Mouse (Mus musculus) thymus, adult 18-20 months (tissue): Measurements from ENCODE around the gene Gadd45gip1.

Experiments used
- DNase-seq, 2 experiments: peaks; one replicate each; pipeline ENCODE4 v3.0.0; 2022; ENCODE audit warnings: mixed read lengths in 2 of 2

The Gadd45gip1 gene

DNA sequence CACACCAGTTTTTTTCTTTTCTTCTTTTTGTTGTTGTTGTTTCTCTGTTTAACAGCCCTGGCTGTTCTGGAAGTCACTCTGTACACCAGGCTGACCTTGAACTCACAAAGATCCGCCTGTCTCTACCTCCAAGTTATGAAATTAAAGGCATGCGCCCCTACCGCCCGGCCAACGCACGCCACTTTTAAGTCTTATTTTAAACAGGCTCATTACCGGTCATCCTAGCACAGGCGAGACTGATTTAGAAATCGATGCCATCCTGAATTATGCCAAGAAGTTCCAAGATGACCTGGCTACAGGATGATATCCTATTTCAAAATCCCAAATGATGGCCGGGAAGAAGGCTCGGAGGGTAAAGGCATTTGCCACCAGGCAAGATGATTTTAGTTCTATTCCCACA is at the start of gene Gadd45gip1:
Gene Gadd45gip1, plus strand, starts transcription at position 33 of the 400 bp plus-strand sequence.
- peak; percentile 20 to 34 for DNase-seq

DNA sequence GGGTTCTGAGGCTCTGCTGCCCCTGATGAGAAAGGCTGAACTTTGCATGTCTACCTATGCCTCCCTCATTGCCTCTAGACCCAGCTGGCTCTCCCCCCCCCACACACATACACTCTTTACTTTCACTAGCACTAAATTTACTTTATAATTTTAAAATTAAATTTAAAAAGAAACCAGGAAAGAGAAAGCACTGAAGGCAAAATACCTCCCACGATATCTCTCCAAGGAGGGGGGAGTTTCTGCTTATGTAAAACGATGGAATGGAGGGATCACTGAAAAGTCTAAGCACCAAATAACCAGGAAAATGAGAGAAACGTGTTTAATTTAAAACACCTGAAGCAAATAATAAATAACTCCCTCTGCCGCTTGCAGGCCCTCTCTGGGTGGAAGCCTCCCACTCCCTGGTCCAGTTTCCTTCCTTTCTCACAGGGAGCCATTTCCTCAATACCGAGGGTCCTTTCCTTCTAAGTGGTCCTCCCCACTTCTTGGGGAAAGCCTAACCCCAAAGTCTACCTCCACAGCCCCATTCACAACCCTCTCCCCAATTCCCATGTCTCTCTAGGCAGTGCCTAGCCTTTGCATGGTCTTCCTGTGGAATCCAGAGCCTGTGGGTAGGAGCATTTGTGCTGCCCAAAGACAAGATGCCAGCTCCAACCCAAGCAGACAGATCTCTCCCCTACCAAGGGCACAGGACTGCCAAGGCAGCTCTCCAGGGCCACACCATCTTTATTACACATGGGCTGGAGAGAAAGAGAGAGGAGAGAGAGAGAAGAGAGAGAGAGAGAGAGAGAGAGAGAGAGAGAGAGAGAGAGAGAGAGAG is 49.4 kb upstream of the Gadd45gip1 start:
- no peak for DNase-seq

GRCm38 (mm10) chr8:84782680-84783079 is 48.6 kb upstream of the Gadd45gip1 start:
- DNase-seq, result no peak

DNA sequence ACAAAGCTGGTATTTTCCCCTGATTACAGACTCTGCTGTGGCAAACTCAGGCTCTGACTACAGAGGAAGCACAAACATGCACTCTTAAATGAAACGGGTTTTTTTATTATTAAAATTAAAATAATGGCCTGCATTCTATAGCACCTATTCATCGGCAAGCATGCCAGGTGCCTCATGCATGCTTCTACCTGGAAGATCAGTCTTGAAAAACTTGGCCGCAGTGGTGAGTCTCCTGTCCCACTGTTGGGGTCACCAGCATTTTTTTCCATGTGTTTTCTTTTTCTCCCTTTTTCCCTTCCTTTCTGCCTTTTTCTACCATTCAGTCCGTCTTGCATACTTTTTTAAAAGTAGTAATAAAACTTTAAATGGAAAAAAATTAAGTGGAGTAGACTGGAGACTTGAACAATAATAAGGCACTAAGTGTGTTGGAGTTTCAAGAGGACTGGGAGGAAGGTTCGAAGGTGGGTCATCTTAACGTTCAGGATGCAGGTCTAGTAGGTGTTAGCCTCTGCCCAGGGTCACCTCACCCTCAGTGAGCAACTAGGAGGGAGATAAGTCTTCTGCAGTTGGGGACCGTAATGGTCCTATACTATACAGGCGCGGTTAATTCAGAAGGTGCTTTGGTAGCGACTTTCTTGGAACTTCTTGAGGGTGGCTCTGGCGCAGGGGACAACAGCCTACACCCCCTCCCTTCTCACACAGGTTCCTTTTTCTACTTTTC is 48.0 kb upstream of the Gadd45gip1 start:
- no peak for DNase-seq

DNA sequence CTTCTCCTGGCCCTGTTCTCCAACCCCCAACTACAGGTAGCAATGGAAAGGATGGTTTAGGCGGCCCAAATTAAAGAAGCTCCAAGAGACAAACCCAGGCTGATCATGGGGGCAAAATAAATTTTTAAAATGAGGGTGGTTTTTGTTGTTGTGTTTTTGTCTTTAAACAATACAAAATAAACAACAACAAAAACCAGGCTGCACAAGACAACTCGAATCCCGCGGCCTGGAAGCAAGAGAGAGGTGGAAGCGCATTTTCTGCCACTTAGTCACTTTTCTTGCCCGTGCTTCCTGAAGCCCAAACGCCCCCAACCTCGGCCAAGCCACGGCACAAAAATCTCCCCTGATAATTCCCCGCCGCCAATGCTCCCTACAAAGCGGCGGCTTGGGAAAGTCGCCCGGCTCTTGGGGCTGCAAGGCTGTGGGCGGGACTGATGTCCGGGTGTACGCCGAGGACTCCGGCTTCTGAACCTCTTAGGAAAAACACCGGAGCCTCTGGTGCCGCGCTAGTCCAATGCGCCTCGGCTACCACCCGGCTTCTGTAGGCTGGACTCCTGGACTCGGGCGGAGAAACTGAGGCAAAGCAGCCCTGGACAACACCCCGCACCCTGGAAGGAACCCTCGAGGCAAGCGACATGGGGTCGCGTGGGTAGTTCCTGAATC is 47.3 kb upstream of the Gadd45gip1 start:
- no peak for DNase-seq

- DNase-seq, result no peak
Observed at GRCm38 (mm10) chr8:84784681-84785505, 46.4 kb upstream of the Gadd45gip1 start.

GRCm38 (mm10) chr8:84785506-84785755 is 45.9 kb upstream of the Gadd45gip1 start:
- DNase-seq, result no peak

GRCm38 (mm10) chr8:84785756-84786677 is 45.3 kb upstream of the Gadd45gip1 start:
- no peak for DNase-seq

- DNase-seq, result no peak
Observed at GRCm38 (mm10) chr8:84786801-84787467, 44.4 kb upstream of the Gadd45gip1 start.

DNA sequence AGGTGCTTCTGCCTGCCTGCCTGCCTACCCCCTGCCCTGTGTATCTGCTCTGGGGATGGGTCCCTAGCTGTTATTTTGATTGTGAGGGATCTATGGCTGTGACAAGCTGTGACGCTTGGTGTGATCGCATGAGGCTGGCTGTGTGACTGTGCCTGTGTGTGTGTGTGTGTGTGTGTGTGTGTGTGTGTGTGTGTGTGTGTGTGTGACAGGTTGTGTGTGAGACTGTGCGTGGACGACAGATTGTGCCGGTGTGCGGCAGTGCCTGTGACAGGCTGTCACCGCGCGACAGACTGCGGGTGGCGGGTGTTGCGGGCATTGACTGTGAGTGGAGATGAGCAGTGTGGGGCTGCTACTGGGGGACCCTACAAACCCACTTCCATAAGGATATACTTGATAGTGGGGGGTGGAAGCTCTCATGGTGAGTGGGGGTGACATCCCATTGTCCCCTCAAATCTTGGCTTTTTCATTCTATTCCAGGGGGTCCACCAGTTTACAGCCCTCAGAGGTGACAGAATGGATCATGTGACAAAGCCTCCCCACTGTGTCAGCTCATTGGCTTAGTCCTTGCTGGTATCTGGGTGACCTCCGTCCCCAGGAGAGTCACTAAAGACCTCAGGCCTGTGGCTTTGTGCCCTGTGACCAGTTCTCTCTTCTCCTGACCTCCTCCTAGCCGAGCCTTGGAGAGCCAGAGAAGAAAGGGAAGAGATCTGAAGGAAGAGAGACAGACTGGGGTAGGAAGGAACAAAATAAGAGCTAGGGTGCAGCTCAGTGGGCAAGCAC is 43.6 kb upstream of the Gadd45gip1 start:
- DNase-seq, result no peak

- no peak for DNase-seq
Observed at GRCm38 (mm10) chr8:84788896-84789295, 42.4 kb upstream of the Gadd45gip1 start.

DNA sequence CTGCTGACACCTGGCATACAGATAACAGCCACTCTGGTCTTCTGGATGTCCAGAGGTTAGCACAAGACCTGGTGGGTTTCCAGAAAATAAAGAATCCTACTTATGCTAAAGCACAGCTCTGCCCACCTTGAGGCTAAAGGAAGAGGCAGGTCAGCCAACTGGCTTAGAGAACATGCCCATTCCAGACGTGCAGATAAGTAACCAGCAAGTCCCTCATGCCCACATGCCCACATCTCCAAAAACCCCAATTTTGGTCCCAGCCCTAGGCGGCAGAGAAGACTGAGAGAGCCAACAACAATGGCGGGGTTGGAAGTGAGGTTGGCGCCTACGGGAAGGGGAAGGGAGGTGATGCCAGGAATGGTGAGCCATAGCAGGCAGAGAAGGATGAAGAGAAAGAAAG is 42.0 kb upstream of the Gadd45gip1 start:
- no peak for DNase-seq

DNA sequence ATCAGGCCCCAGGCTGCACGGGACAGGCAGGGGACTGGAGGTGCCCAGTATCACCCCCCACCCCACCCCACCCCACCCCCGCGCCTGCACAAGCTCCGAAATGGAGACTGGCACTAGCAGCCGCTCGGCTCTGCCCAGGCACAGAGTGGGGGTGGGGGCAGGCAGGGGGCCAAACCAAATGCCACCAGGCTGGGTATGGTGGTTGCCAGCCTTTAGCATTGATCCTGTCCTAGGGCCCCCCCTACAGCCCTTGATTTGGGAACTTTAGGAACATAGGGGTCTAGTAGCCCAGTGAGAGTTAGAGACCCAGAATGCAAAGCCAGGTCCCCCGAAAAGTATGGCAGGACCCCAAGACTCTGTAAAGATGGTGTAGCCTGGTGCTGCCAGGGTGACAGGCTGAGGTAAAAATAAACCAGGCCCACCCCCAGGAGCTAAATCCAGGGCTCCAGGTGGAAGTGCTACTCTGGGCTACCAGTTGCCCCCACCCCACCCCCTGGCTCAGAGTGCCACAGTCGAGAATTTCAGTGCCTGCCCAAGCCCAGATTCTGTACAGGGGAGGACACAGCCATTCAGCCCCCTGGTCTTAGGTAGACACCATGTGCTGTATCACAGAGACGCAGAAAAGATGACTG is 41.4 kb upstream of the Gadd45gip1 start:
- DNase-seq, result no peak

- no peak for DNase-seq
Observed at GRCm38 (mm10) chr8:84790537-84790936, 40.8 kb upstream of the Gadd45gip1 start.

DNA sequence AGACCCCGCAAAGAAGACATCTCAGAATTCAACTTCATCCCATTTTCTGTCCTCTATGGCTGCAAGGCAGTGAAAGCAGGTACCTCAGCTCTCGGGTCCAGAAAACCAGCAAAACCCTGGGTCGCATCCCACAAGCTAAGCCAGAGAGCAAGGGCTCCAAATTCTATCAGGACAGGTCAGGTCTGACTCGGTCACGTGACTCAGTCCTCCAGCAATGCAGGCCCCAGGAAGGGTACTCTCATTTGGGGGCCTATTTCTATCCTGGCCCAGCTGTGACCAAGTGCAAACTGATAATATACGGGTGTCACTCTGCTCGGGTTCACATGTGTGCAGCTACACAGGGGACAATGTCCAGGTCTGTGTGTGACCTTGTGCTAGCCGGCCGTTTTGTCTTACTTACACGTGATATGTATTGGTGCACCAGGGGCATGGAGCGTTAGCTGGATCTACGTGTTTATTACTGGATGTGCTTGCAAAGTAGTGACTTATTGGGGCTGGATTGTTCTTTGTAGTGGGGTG is 38.8 kb upstream of the Gadd45gip1 start:
- no peak for DNase-seq

- no peak for DNase-seq
Observed at GRCm38 (mm10) chr8:84793134-84793533, 38.2 kb upstream of the Gadd45gip1 start.

DNA sequence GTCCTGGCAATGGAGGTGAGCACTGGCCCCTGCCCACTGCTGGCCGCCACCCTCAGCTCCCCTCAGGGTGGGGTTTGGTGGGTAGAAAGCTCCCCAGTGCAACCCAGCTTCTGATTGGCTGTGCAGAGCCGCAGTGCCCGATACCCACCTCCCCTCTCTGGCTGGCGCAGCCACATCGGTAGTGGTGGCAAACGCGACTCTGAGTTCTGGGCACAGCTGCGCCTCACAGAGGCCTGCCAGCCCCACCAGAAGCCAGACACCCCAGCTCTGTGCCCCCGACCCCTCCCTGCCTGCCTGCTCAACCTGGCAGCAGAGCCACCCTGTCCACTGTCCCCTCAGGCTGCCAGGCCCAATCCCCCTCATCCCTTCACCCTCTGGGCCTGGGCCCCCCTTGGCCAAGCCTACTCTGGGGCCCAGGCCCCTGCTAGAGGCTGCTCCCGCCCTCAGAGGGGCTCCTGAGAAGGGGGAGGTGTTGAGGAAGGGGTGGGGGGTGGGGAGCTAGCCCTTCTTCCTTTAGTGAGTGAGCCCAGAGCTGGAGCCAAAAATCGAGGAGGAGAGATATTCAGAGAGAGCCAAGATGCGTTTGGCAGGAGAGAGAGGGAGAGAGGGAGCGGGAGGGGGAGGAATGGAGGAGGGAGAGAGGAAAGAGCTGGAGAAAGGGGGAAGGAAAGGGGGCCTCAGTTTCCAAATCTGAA is 37.4 kb upstream of the Gadd45gip1 start:
- no peak for DNase-seq

DNA sequence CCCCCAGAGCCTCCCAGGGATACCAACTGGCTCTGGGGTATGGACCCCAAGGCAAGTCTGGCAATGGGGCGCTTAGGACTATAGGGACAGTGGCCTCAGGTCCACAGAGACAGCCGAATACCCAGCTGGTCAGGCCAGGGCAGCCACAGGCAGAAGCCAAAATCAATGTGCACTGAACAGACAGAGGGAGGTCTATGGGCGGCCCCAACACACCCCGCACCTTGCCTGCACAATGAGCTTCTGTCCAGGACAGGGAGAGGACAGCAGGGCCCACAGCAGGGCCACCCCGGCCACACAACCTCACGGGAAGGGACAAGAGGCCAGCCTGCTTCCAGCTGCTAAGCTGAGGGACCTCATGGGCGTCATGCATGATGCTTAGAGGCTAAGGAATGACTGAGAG is 36.8 kb upstream of the Gadd45gip1 start:
- DNase-seq, result no peak

GRCm38 (mm10) chr8:84797256-84797797 is 34.0 kb upstream of the Gadd45gip1 start:
- no peak for DNase-seq
